Mouse (Mus musculus) left cerebral cortex, postnatal 14 days (tissue): ENCODE results near the gene Mex3a. TPM values are rescaled to one million over a fixed set of nuclear protein-coding genes. Genes with fewer than 3 reads are reported as not detected.
A peak's percentile ranks its signal among the peaks of the same experiment; 100 is the strongest.
"Not testable (repeated sequence)": the region's sequence is repeated elsewhere in the genome, so short reads cannot be mapped to it uniquely, and the experiment has no call there.

Experiments
- DNase-seq, 2 experiments: peaks; one replicate each; pipeline ENCODE4 v3.0.0; 2021 to 2022; ENCODE audit warnings: low spot score in 2 of 2, mixed read lengths in 1 of 2
- intact Hi-C: fragments of 180-260 bp; cut with DNase I; formaldehyde crosslinking; loops from one replicate; pipeline ENCODE4 v1.15.1; 2025
- total RNA-seq, 2 experiments: library from RNA; stranded (reverse); gene quantifications; 2 replicates each; pipeline ENCODE4 v1.2.3; 2021

The Mex3a gene
- total RNA-seq, 2 experiments from 2014 or later = 3.3 to 4.2 TPM

GRCm38 (mm10) chr3:88559596-88559995, 27.4 kb downstream of the Mex3a start:
- DNase-seq = no peak
- intact Hi-C loops = no loop called here

- intact Hi-C loops = no loop called here
- no peak for DNase-seq
These were observed 29.8 kb downstream of the Mex3a start for GRCm38 (mm10) chr3:88561989-88562388.

GRCm38 (mm10) chr3:88563442-88563841, 31.2 kb downstream of the Mex3a start:
- no peak for DNase-seq
- intact Hi-C loops = no loop called here

GRCm38 (mm10) chr3:88563966-88564365, 31.8 kb downstream of the Mex3a start:
- no peak for DNase-seq
- intact Hi-C loops = no loop called here

GRCm38 (mm10) chr3:88566116-88566515, 33.9 kb downstream of the Mex3a start:
- no peak for DNase-seq
- intact Hi-C loops = no loop called here

- no peak for DNase-seq
- intact Hi-C loops = no loop called here
These were observed 34.4 kb downstream of the Mex3a start for GRCm38 (mm10) chr3:88566536-88567061.

GRCm38 (mm10) chr3:88567892-88568291, 35.7 kb downstream of the Mex3a start:
- DNase-seq = no peak
- intact Hi-C loops = no loop called here

- intact Hi-C loops = no loop called here
These were observed 36.4 kb downstream of the Mex3a start for GRCm38 (mm10) chr3:88568615-88569014.

GRCm38 (mm10) chr3:88569093-88569492, 36.9 kb downstream of the Mex3a start:
- intact Hi-C loops = no loop called here
- DNase-seq = no peak

More at GRCm38 (mm10) chr3:88568615-88569014, 36.4 kb downstream of the Mex3a start:
- DNase-seq = no peak

- DNase-seq = no peak
- intact Hi-C loops = no loop called here
These were observed 37.5 kb downstream of the Mex3a start for GRCm38 (mm10) chr3:88569694-88570093.

GRCm38 (mm10) chr3:88570341-88570740, 38.1 kb downstream of the Mex3a start:
- no peak for DNase-seq
- intact Hi-C loops = no loop called here

GRCm38 (mm10) chr3:88571856-88572255, 39.7 kb downstream of the Mex3a start:
- DNase-seq = no peak
- intact Hi-C loops = no loop called here

GRCm38 (mm10) chr3:88572835-88573234, 40.6 kb downstream of the Mex3a start:
- intact Hi-C loops = no loop called here
- DNase-seq = no peak

- no peak for DNase-seq
- intact Hi-C loops = no loop called here
These were observed 41.6 kb downstream of the Mex3a start for GRCm38 (mm10) chr3:88573810-88574209.

- intact Hi-C loops = no loop called here
- DNase-seq = no peak
These were observed 43.3 kb downstream of the Mex3a start, which contains the start of gene Ssr2 for GRCm38 (mm10) chr3:88575540-88575939. Gene Ssr2 (plus strand): TSS chr3:88575876.

- intact Hi-C loops, DNase-seq: not testable (repeated sequence)
These were observed 45.7 kb downstream of the Mex3a start for GRCm38 (mm10) chr3:88577846-88578245.

- no peak for DNase-seq
- intact Hi-C loops = no loop called here
These were observed 46.6 kb downstream of the Mex3a start for GRCm38 (mm10) chr3:88578498-88579424.

- intact Hi-C loops = no loop called here
- peak; percentile 81 to 85 for DNase-seq
These were observed 47.4 kb downstream of the Mex3a start for GRCm38 (mm10) chr3:88579454-88580117.

GRCm38 (mm10) chr3:88585769-88586168, 53.6 kb downstream of the Mex3a start:
- no peak for DNase-seq
- intact Hi-C loops = no loop called here

- intact Hi-C loops = no loop called here
- no peak for DNase-seq
These were observed 54.4 kb downstream of the Mex3a start for GRCm38 (mm10) chr3:88586640-88587039.
